Mouse (Mus musculus) thymus, adult 2 months (tissue): ENCODE measurements around the gene Kdm4b.

Experiments
- CTCF ChIP-seq: fragments of 200-500 bp; IDR thresholded peaks from 2 replicates; pipeline ENCODE4 v1.5.1; 2012; ENCODE audit warnings: mild to moderate bottlenecking, control low read depth, low read length, moderate library complexity, borderline replicate concordance; ENCODE audit not compliant: control insufficient read depth, poor library complexity, insufficient read depth; ENCODE audit errors: extremely low read depth
- POLR2A ChIP-seq: fragments of 200-500 bp; IDR thresholded peaks from 2 replicates; pipeline ENCODE4 v1.6.1; 2012; ENCODE audit warnings: mild to moderate bottlenecking, low read length, control low read depth, moderate library complexity; ENCODE audit not compliant: control insufficient read depth, poor library complexity, insufficient read depth; ENCODE audit errors: extremely low read depth

- TF ChIP-seq CTCF (peak; percentile 65; the same call in 1 of the 2 replicates), POLR2A (no peak)
Measured at GRCm38 (mm10) chr17:56356921-56357885, 31.3 kb downstream of the Kdm4b start.
